Mouse (Mus musculus) heart, postnatal 0 days (tissue): ENCODE results near the gene Fam240a. TPM values are rescaled to one million over a fixed set of nuclear protein-coding genes. Genes with fewer than 3 reads are reported as not detected.

ENCODE experiments used
- ATAC-seq: fragments of 200-750 bp; cut with Nextera tagmentation; 2 replicates; pipeline ENCODE4 v1.8.0; 2017; ENCODE audit warnings: low read depth, moderate number of reproducible peaks, moderate library complexity; ENCODE audit not compliant: insufficient read depth
- DNase-seq: peaks from one replicate; pipeline ENCODE4 v3.0.0-alpha.2; 2016; ENCODE audit warnings: low spot score
- H3K27ac ChIP-seq: fragments of 300-500 bp; sonication (generic); 2 replicates; pipeline ENCODE4 v1.5.1; 2014; ENCODE audit warnings: low read depth, mild to moderate bottlenecking
- H3K27me3 ChIP-seq: fragments of 300-500 bp; sonication (generic); 2 replicates; pipeline ENCODE4 v1.6.1; 2014; ENCODE audit warnings: low read length, mixed read lengths; ENCODE audit not compliant: control insufficient read depth, insufficient read depth
- H3K36me3 ChIP-seq: fragments of 300-500 bp; sonication (generic); replicated peaks from 2 replicates; pipeline ENCODE4 v1.6.1; 2014; ENCODE audit warnings: low read length, mixed read lengths; ENCODE audit not compliant: control insufficient read depth, insufficient read depth
- H3K4me1 ChIP-seq: fragments of 300-500 bp; sonication (generic); 2 replicates; pipeline ENCODE4 v1.6.1; 2014; ENCODE audit warnings: antibody characterized with exemption; ENCODE audit not compliant: control insufficient read depth, insufficient read depth
- H3K4me2 ChIP-seq: fragments of 300-500 bp; sonication (generic); 2 replicates; pipeline ENCODE4 v1.6.1; 2014; ENCODE audit warnings: low read depth, mild to moderate bottlenecking, low read length, moderate library complexity
- H3K4me3 ChIP-seq: fragments of 300-500 bp; sonication (generic); 2 replicates; pipeline ENCODE4 v1.5.1; 2014; ENCODE audit warnings: low read depth, low read length
- H3K9ac ChIP-seq: fragments of 300-500 bp; sonication (generic); replicated peaks from 2 replicates; pipeline ENCODE4 v1.6.1; 2014; ENCODE audit warnings: low read depth, low read length, mixed read lengths
- H3K9me3 ChIP-seq: fragments of 300-500 bp; sonication (generic); replicated peaks from 2 replicates; pipeline ENCODE4 v1.6.1; 2016; ENCODE audit warnings: low read length; ENCODE audit not compliant: control insufficient read depth
- CTCF ChIP-seq: IDR thresholded peaks from 2 replicates; pipeline ENCODE4 v1.5.1; 2016; ENCODE audit warnings: antibody characterized with exemption, control low read depth, low read depth
- EP300 ChIP-seq: IDR thresholded peaks from 2 replicates; pipeline ENCODE4 v1.6.1; 2016; ENCODE audit warnings: antibody characterized with exemption, low read depth
- WGBS: fragments of 180-500 bp; shearing (Covaris S2); extraction: QIAGEN DNeasy Blood & Tissue Kit; methylation state at CpG from one replicate; pipeline ENCODE4 v1.1.7; 2014; 5-methylcytosine and 5-hydroxymethylcytosine counted together
- polyA plus RNA-seq: library from polyadenylated mRNA; unstranded; fragments of >200 nt; fragmentation: Nextera tagmentation; extraction: Ambion mirVana; gene quantifications from 2 replicates; pipeline ENCODE4 v1.2.1, GENCODE M21; 2015
- total RNA-seq: library from RNA; depleted of rRNA; stranded (reverse); fragments of >200 nt; gene quantifications from 2 replicates; pipeline ENCODE4 v1.2.3, GENCODE M21; 2014; ENCODE audit warnings: low replicate concordance

The Fam240a gene
- total and polyA plus RNA-seq, 2 experiments from 2014 or later: not detected

- no peak for TF ChIP-seq CTCF
- TF ChIP-seq EP300: no peak
- Histone ChIP-seq H3K27me3 (no peaks in the 10 kb centered on the region), H3K4me3 (no peak overlapping the region), H3K27ac (peak overlapping the region; percentile 57; the same call in 1 of the 2 replicates), H3K4me1 (no peaks in the 10 kb centered on the region), H3K9ac (no peak overlapping the region), H3K36me3 (no peaks in the 10 kb centered on the region), H3K9me3 (no peaks in the 10 kb centered on the region), H3K4me2 (no peak overlapping the region)
- 74% methylated on average over 4 of the region's 4 CpGs for WGBS
- no peak for DNase-seq
- ATAC-seq: no peak
Measured at GRCm38 (mm10) chr9:110907838-110908630, 8.6 kb downstream of the Fam240a start.

- Histone ChIP-seq H3K27ac (peak overlapping the region; percentile 57; the same call in 1 of the 2 replicates), H3K4me2 (no peak overlapping the region), H3K4me3 (no peak overlapping the region), H3K9me3 (no peaks in the 10 kb centered on the region), H3K27me3 (no peaks in the 10 kb centered on the region), H3K9ac (no peak overlapping the region), H3K4me1 (no peaks in the 10 kb centered on the region), H3K36me3 (no peaks in the 10 kb centered on the region)
- no peak for ATAC-seq
- TF ChIP-seq CTCF: no peak
- TF ChIP-seq EP300: no peak
- 86% methylated on average over 11 of the region's 11 CpGs for WGBS
- DNase-seq: no peak
Measured at GRCm38 (mm10) chr9:110907201-110907837, 9.3 kb downstream of the Fam240a start.

GRCm38 (mm10) chr9:110902271-110902670 lies 14.4 kb downstream of the Fam240a start:
- Histone ChIP-seq H3K27ac (no peak overlapping the region), H3K36me3 (no peaks in the 10 kb centered on the region), H3K4me2 (no peak overlapping the region), H3K9ac (no peak overlapping the region), H3K4me3 (no peak overlapping the region), H3K4me1 (no peaks in the 10 kb centered on the region), H3K9me3 (no peaks in the 10 kb centered on the region), H3K27me3 (no peaks in the 10 kb centered on the region)
- no peak for ATAC-seq
- 53% methylated on average over 4 of the region's 4 CpGs for WGBS
- TF ChIP-seq EP300: no peak
- no peak for TF ChIP-seq CTCF
- DNase-seq: no peak

GRCm38 (mm10) chr9:110901204-110901603 lies 15.5 kb downstream of the Fam240a start:
- Histone ChIP-seq H3K9me3 (no peaks in the 10 kb centered on the region), H3K27me3 (no peaks in the 10 kb centered on the region), H3K27ac (no peak overlapping the region), H3K4me1 (no peaks in the 10 kb centered on the region), H3K4me3 (no peak overlapping the region), H3K4me2 (no peak overlapping the region), H3K36me3 (no peaks in the 10 kb centered on the region), H3K9ac (no peak overlapping the region)
- no peak for DNase-seq
- 91% methylated on average over 6 of the region's 6 CpGs for WGBS
- TF ChIP-seq EP300 (no peak), CTCF (no peak)
- no peak for ATAC-seq

- no peak overlapping the region for H3K27ac ChIP-seq
- no peak for TF ChIP-seq CTCF
- TF ChIP-seq EP300: no peak
- no peak overlapping the region for H3K9ac ChIP-seq
- ATAC-seq (no peak), DNase-seq (no peak)
- H3K4me1 ChIP-seq: no peaks in the 10 kb centered on the region
- no peak overlapping the region for H3K4me3 ChIP-seq
- H3K4me2 ChIP-seq: no peak overlapping the region
- WGBS: 27% methylated on average over 10 of the region's 10 CpGs
- H3K27me3 ChIP-seq: peaks cover under 1% of the 10 kb centered on the region; the same call in 1 of the 2 replicates
- H3K9me3 ChIP-seq: no peaks in the 10 kb centered on the region
- H3K36me3 ChIP-seq: 0 out of 2 replicates have a peak, but pooled peaks cover 7% of the 10 kb centered on the region
Measured at GRCm38 (mm10) chr9:110899451-110900008, 17.1 kb downstream of the Fam240a start.
